Mouse (Mus musculus) fibroblast of lung, adult 2 months (primary cell): ENCODE measurements around the gene Tff3.

ENCODE experiments used
- DNase-seq: peaks from one replicate; pipeline ENCODE4 v3.0.0-alpha.2; 2011; ENCODE audit warnings: low read depth

The Tff3 gene

DNA sequence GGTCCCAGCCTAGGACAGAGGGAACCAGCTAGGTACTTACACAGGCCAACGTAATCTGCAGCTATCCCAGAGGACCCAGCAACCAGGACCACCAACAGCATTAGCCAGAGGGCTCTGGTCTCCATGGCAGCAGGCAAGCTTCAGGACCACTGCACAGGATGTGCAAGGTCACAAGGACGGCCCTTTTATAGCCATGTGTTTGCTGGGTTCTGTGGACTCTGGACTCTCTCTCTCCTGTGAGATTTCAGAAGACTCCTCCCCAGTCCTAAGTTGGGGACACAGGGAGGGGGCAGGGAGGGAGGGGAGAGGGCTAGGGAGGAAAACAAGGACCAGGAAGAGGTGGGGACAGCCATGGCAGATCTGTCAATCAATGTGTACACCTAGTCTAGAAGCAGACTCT is at the start of gene Tff3:
Tff3 (minus strand) TSS at position 195 of the 400 bp plus-strand sequence.
- DNase-seq: no peak

DNA sequence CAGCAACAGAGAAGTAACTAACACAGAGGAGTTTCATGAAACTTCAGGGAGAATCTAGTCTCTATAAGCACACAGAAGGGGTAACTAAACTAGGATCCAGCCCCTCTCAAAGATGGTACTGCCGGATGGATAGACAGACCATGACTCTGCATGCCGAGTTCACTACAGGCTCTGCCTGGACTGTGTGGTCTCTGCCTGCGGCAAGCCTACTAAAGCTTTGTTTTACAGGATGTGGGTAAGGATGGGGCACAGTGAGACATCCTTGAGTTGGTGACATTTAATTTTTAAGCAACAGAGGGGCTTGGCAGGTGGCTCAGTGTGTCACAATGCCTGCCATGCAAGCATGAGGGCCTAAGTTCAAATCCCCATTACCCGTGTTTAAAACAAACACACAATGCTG is 46.9 kb upstream of the Tff3 start:
- no peak for DNase-seq

GRCm38 (mm10) chr17:31169796-31170195 is 40.4 kb upstream of the Tff3 start:
- no peak for DNase-seq

GRCm38 (mm10) chr17:31165127-31165526 is 35.7 kb upstream of the Tff3 start, which contains the start of gene Tff1:
TSS of gene Tff1 (minus strand) at chr17:31165277.
- no peak for DNase-seq

DNA sequence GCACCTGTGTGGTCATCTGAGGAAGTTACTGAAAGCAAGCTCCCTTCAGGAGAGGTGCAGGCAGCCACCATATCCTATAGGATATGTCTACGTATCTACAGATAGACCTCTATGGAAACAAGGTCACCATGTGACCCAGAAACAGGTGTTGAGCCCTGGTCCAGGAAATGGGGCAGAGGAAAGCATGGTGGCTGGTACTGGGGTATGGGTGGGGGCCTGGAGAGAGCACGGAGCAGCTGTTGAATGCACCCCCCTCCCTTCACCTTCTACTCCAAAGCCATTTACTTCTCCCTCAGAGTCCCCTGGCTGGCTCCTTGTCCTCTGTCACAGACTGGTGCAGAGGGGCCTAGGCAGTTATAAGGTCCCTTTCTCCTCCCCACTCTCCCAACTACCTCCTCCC is 34.4 kb upstream of the Tff3 start:
- no peak for DNase-seq

GRCm38 (mm10) chr17:31162607-31163006 is 33.2 kb upstream of the Tff3 start:
- DNase-seq: no peak

- no peak for DNase-seq
These were observed 30.8 kb upstream of the Tff3 start for GRCm38 (mm10) chr17:31160291-31160690.

GRCm38 (mm10) chr17:31157921-31158320 is 28.5 kb upstream of the Tff3 start:
- no peak for DNase-seq

DNA sequence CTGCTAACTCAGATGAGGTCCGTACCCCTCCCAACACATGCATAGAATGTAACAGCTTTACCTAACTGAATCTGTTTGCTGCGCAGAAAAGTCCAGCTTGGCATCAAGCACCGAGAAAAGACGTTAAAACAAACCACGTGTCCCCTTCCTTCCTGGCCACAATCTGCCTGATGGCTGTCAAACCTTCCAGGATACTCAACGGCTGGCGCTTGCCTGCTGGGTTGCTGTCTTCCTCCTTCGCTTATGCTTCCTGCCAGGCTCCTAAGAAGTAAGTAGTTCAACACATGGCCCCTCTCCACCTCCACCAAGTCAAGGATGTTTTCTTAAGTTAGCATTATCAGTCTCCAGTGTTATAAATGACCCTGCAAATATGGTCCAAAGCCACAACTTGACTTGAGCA is 24.3 kb upstream of the Tff3 start:
- no peak for DNase-seq

GRCm38 (mm10) chr17:31152966-31153499 is 23.6 kb upstream of the Tff3 start:
- DNase-seq: no peak

GRCm38 (mm10) chr17:31152512-31152911 is 23.1 kb upstream of the Tff3 start:
- no peak for DNase-seq

DNA sequence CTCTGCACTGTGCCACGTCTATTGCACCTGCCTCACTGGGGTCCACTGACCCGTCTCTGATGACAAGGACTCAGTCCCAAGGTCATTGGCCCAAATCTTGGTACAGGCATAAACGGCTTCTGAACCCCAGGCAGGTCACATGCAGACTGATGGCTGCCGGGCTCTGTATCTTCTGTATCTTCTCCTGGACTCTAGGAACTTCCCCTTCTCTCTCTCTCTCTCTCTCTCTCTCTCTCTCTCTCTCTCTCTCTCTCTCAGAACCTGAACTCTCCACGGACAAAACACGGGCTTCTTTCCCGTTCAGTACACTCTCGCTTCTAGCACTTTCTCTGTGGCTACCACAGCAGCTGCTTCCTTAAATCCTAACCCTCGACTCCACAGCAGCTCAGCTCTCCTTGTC is 16.6 kb upstream of the Tff3 start:
- no peak for DNase-seq

DNA sequence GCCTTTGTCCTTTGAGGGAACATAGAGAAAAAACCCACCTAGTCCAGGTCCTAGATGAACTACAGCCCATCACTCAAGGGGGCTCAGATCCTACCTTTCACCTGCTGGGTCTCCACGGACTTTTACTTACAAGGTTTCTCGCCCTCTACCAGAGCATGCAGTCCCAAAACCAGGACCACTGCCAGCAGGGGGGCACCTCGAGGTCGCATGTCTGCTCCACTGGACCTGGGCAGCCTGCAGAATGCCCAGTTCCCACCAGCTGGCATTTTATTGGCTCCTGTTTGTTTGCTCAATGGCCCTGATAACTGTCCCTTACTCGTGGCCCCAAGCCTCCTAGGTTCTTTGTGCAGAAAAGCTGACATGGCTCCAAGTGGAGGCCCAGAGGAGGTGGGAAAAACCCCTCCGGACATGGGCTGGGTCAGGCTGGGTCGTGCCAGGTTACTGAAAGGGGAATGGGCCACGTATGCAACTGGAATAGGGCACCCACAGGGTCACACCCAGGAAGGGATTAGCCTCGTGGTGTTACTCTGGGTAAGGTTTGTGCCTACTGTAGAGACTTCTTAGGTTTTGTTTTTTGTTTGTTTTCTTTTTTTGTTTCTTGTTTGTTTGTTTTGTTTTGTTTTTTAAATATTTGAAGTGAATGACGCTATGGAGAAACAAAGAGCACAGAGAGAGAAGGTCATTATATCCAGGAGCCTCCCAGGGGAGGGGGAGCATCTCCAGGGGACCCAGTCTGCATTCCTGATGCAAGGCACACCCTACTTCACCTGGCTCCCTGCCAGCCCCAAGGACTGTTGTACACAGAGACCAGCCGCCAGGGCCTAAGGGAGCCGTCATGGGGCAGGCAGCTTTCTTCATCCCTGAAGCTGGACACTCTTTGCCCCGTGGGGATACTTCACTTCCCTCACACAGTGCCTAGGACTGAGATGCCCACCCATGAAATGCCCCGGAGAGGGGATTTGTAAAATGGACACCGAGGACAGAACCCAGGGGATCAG is 14.9 kb upstream of the Tff3 start, which contains the start of gene Tff2:
Tff2 (minus strand) TSS at position 243 of the 998 bp plus-strand sequence.
- DNase-seq: no peak

DNA sequence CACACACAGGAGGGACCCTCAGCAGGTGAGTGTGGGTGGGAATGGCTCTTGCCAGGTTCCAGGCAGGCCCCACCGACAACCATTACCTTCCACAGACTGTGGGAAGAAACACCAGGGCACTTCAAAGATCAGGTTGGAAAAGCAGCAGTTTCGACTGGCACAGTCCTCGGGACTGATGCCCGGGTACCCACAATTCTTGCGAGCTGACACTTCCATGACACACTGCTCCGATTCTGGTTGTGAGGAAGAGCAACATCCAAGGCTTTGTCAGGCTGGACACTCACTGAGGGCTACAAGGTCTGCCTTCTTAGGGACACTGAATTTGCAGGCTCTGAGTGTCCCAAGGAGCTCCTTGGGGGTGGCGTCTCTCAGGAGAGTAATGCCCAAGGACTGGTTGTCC is 12.7 kb upstream of the Tff3 start:
- no peak for DNase-seq

DNA sequence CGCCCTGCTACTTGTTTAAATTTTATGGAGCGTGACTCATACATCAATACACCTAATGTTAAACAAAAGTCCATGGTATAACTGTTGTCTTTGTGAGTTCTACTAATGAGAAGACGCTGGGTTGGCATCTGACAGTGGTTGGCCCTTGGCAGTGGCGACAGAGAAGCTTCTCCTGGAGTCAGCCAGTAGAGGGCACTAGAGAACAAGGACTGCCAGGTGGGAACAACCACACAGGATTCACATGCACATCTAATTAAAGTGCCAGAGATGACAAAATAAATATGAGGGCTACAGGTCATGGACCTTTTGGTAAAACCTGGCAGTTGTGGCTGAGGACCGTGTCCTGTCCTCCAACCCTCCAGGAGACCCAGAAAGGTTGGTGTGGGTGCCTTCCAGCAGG is 9.0 kb upstream of the Tff3 start:
- peak; percentile 5 for DNase-seq

GRCm38 (mm10) chr17:31136821-31137220 is 7.4 kb upstream of the Tff3 start:
- DNase-seq: no peak

- no peak for DNase-seq
These were observed 6.8 kb upstream of the Tff3 start for GRCm38 (mm10) chr17:31136291-31136690.

DNA sequence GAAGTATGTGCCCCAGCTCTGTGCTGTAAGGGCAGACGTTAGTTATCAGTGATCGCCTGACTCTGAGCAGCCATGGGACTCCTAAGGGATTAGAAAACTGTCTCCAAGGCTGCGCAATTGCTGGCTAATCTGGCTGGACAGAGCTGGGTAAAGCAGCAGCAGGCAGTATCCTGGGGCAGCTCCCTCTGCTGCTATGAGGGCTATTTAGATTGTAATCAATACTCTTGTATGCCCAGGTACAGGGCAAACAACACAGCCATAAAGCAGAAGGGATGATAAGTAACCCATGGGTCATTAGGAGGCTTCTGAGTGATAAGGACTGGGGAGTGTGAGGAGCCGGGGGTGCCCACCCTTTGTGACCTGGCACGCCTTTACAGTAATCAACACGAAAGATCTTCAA is 5.5 kb upstream of the Tff3 start:
- no peak for DNase-seq

DNA sequence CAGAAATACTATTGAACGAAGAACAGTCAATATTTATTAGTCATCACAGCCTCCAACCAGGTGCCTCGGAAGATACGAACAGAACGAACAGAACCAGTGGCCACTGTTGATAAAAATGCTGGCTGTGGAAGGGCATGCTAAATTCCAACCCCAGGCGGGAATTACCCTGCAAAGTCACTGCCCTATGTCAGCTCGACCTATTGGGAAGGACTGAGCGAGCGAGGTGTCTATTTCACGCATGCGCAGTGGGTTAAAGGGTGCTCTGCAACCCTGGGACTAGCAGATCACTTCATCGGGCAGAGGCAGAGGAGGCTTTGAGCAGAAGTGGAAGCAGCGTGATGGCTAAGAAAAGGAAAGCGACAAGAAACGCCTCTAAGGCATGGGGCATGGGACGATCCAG is 4.3 kb upstream of the Tff3 start:
- no peak for DNase-seq

DNA sequence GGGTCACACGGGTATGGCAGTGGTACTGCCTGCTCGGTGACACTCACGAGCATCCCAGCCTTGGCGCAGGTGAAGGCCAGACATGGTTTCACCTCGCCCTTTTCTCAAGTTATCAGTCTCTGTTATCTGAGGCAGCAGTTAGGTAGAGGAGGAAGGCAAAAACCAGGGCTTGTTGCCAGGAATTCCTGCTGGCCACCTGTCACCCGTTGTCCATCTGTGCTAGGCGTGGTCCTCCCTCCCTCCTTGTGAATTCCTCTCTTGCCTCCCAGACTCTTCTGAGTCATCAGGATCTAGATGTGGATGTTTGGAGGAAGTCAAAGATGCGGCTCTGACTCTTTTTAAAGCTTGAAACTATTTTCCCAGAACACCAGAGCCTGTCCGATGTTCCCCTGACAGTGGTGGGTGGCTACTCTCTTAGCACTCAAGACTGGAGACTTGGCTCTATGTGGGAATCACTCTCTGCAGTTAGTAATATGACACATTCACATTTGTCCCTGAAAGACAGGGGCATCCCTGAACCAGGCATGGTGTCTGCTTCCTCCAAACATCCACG is 1.9 kb upstream of the Tff3 start:
- DNase-seq: no peak

- no peak for DNase-seq
These were observed 633 bp downstream of the Tff3 start for GRCm38 (mm10) chr17:31128708-31129318.

GRCm38 (mm10) chr17:31125548-31126266 is 3.7 kb downstream of the Tff3 start:
- DNase-seq: no peak
